Mouse (Mus musculus): ENCODE data around the gene Scyl3.

Scyl3 gene

GRCm38 (mm10) chr1:163928846-163929245 lies at the start of gene Scyl3:
TSS of gene Scyl3 (plus strand) at chr1:163929100.
- DNase-seq (ENCODE audit: low spot score), result no peak

- no peak for DNase-seq (ENCODE audit: low spot score)
Observed at GRCm38 (mm10) chr1:163889629-163890028, 39.3 kb upstream of the Scyl3 start.

GRCm38 (mm10) chr1:163893294-163893693 lies 35.6 kb upstream of the Scyl3 start:
- no peak for DNase-seq (ENCODE audit: low spot score)

GRCm38 (mm10) chr1:163893774-163894527 lies 34.9 kb upstream of the Scyl3 start:
- DNase-seq (ENCODE audit: low spot score), result peak; percentile 26

- peak; percentile 61 for DNase-seq (ENCODE audit: low spot score)
Observed at GRCm38 (mm10) chr1:163898291-163898764, 30.6 kb upstream of the Scyl3 start.

- DNase-seq (ENCODE audit: low spot score), result no peak
Observed at GRCm38 (mm10) chr1:163899575-163899974, 29.3 kb upstream of the Scyl3 start.

- DNase-seq (ENCODE audit: low spot score), result no peak
Observed at GRCm38 (mm10) chr1:163900168-163900567, 28.7 kb upstream of the Scyl3 start.

GRCm38 (mm10) chr1:163903411-163903810 lies 25.5 kb upstream of the Scyl3 start:
- no peak for DNase-seq (ENCODE audit: low spot score)

GRCm38 (mm10) chr1:163907007-163907811 lies 21.7 kb upstream of the Scyl3 start:
- DNase-seq (ENCODE audit: low spot score), result peak; percentile 54

- DNase-seq (ENCODE audit: low spot score), result no peak
Observed at GRCm38 (mm10) chr1:163908389-163908788, 20.5 kb upstream of the Scyl3 start.

GRCm38 (mm10) chr1:163910343-163910742 lies 18.6 kb upstream of the Scyl3 start:
- peak; percentile 81 for DNase-seq (ENCODE audit: low spot score)

GRCm38 (mm10) chr1:163910785-163911184 lies 18.1 kb upstream of the Scyl3 start:
- no peak for DNase-seq (ENCODE audit: low spot score)

- no peak for DNase-seq (ENCODE audit: low spot score)
Observed at GRCm38 (mm10) chr1:163911981-163912380, 16.9 kb upstream of the Scyl3 start.

- no peak for DNase-seq (ENCODE audit: low spot score)
Observed at GRCm38 (mm10) chr1:163917349-163918160, 11.3 kb upstream of the Scyl3 start.

GRCm38 (mm10) chr1:163924093-163924492 lies 4.8 kb upstream of the Scyl3 start:
- DNase-seq (ENCODE audit: low spot score), result no peak

- DNase-seq (ENCODE audit: low spot score), result peak; percentile 96
Observed at GRCm38 (mm10) chr1:163929636-163930457, 947 bp downstream of the Scyl3 start.

- no peak for DNase-seq (ENCODE audit: low spot score)
Observed at GRCm38 (mm10) chr1:163930458-163930794, 1.5 kb downstream of the Scyl3 start.

GRCm38 (mm10) chr1:163931801-163932200 lies 2.9 kb downstream of the Scyl3 start:
- no peak for DNase-seq (ENCODE audit: low spot score)

- no peak for DNase-seq (ENCODE audit: low spot score)
Observed at GRCm38 (mm10) chr1:163934591-163934990, 5.7 kb downstream of the Scyl3 start.

- no peak for DNase-seq (ENCODE audit: low spot score)
Observed at GRCm38 (mm10) chr1:163942056-163942455, 13.2 kb downstream of the Scyl3 start.

GRCm38 (mm10) chr1:163953396-163953795 lies 24.5 kb downstream of the Scyl3 start:
- DNase-seq (ENCODE audit: low spot score), result no peak
